Mouse (Mus musculus) CH12.LX (cell line): ENCODE results near the gene Ankrd28. TPM values are rescaled to one million over a fixed set of nuclear protein-coding genes. Genes with fewer than 3 reads are reported as not detected.

Source experiments
- DNase-seq: peaks from one replicate; pipeline ENCODE4 v3.0.0-alpha.2; 2013; ENCODE audit errors: extremely low read depth
- H3K27ac ChIP-seq: 2 replicates; pipeline ENCODE4 v1.5.1; 2012; ENCODE audit warnings: low read depth, mild to moderate bottlenecking, control low read depth, moderate library complexity; ENCODE audit not compliant: insufficient read depth
- H3K27me3 ChIP-seq: replicated peaks from 2 replicates; pipeline ENCODE3; 2012; ENCODE audit warnings: inconsistent platforms
- H3K36me3 ChIP-seq, 2 experiments: replicated peaks in 1 of 2; 2 replicates each; pipeline versions ENCODE3 to v1.6.1; 2012; ENCODE audit warnings: inconsistent platforms in 1 of 2, low read length in 1 of 2, mild to moderate bottlenecking in 1 of 2, mixed read lengths in 1 of 2, moderate library complexity in 1 of 2; ENCODE audit not compliant: control insufficient read depth in 1 of 2, insufficient read depth in 1 of 2
- H3K4me1 ChIP-seq, 2 experiments: 2 replicates each; pipeline ENCODE4 v1.6.1; 2012; ENCODE audit warnings: inconsistent platforms in 1 of 2, moderate library complexity in 1 of 2; ENCODE audit not compliant: insufficient read depth in 2 of 2, control insufficient read depth in 1 of 2
- H3K4me2 ChIP-seq: 2 replicates; pipeline ENCODE4 v1.6.1; 2012; ENCODE audit warnings: low read depth, mild to moderate bottlenecking, control low read depth; ENCODE audit not compliant: poor library complexity, insufficient read depth, severe bottlenecking
- H3K4me3 ChIP-seq, 3 experiments: fragments of 150-350 bp in 1 of 3; sonication (generic) in 1 of 3; replicated peaks in 1 of 3; 2 replicates each; pipeline versions ENCODE3 to v1.5.1; 2011 to 2012; ENCODE audit warnings: low read depth in 2 of 3, low read length in 2 of 3, mild to moderate bottlenecking in 2 of 3, moderate library complexity in 2 of 3, control low read depth in 1 of 3, improper control_type of control experiment in 1 of 3, inconsistent platforms in 1 of 3, mixed read lengths in 1 of 3; ENCODE audit not compliant: poor library complexity in 1 of 3
- H3K79me2 ChIP-seq: replicated peaks from 2 replicates; pipeline ENCODE4 v1.6.1; 2012; ENCODE audit warnings: mild to moderate bottlenecking, moderate library complexity; ENCODE audit not compliant: control insufficient read depth, poor library complexity, insufficient read depth, severe bottlenecking; ENCODE audit errors: extremely low read depth
- H3K9ac ChIP-seq: 2 replicates; pipeline ENCODE4 v1.6.1; 2012; ENCODE audit warnings: low read depth, mild to moderate bottlenecking, control low read depth, moderate library complexity; ENCODE audit not compliant: insufficient read depth
- H3K9me3 ChIP-seq: replicated peaks from 2 replicates; pipeline ENCODE3; 2012; ENCODE audit warnings: low read length, inconsistent platforms, mixed read lengths
- BHLHE40 ChIP-seq: IDR thresholded peaks from 2 replicates; pipeline ENCODE4 v1.6.1; 2011; ENCODE audit warnings: mild to moderate bottlenecking, low read depth, low read length, improper control_type of control experiment
- GABPA ChIP-seq: IDR thresholded peaks from 2 replicates; pipeline ENCODE4 v1.6.1; 2012; ENCODE audit warnings: low read depth, low read length, improper control_type of control experiment, inconsistent platforms; ENCODE audit not compliant: insufficient replicate concordance
- IRF4 ChIP-seq: IDR thresholded peaks from 2 replicates; pipeline ENCODE4 v1.6.1; 2014; ENCODE audit warnings: low read depth, mild to moderate bottlenecking, inconsistent platforms, low read length, improper control_type of control experiment
- JUN ChIP-seq: IDR thresholded peaks from 2 replicates; pipeline ENCODE4 v1.6.1; 2011; ENCODE audit warnings: low read depth, mild to moderate bottlenecking, low read length, improper control_type of control experiment, moderate library complexity; ENCODE audit not compliant: insufficient read depth
- KAT2A ChIP-seq: IDR thresholded peaks from 2 replicates; pipeline ENCODE4 v1.6.1; 2012; ENCODE audit warnings: low read length, improper control_type of control experiment, inconsistent platforms; ENCODE audit not compliant: insufficient replicate concordance
- MAX ChIP-seq: IDR thresholded peaks from 2 replicates; pipeline ENCODE4 v1.6.1; 2011; ENCODE audit warnings: low read length, improper control_type of control experiment
- MXI1 ChIP-seq: IDR thresholded peaks from 2 replicates; pipeline ENCODE4 v1.6.1; 2011; ENCODE audit warnings: mild to moderate bottlenecking, low read depth, low read length, improper control_type of control experiment
- NELFE ChIP-seq: IDR thresholded peaks from 2 replicates; pipeline ENCODE4 v1.6.1; 2011; ENCODE audit warnings: low read depth, low read length, improper control_type of control experiment
- NRF1 ChIP-seq: IDR thresholded peaks from 2 replicates; pipeline ENCODE4 v1.6.1; 2014; ENCODE audit warnings: low read depth, mild to moderate bottlenecking, inconsistent platforms, low read length, improper control_type of control experiment, moderate library complexity
- POLR2A ChIP-seq: IDR thresholded peaks from 2 replicates; pipeline ENCODE4 v1.6.1; 2011; ENCODE audit warnings: low read depth, mild to moderate bottlenecking, improper control_type of control experiment, low read length
- RAD21 ChIP-seq: IDR thresholded peaks from 2 replicates; pipeline ENCODE4 v1.6.1; 2011; ENCODE audit warnings: low read depth, mild to moderate bottlenecking, low read length, improper control_type of control experiment, moderate library complexity
- SIN3A ChIP-seq: IDR thresholded peaks from 2 replicates; pipeline ENCODE4 v1.6.1; 2012; ENCODE audit warnings: low read length, improper control_type of control experiment, inconsistent platforms
- SMC3 ChIP-seq: IDR thresholded peaks from 2 replicates; pipeline ENCODE4 v1.6.1; 2011; ENCODE audit warnings: low read depth, low read length, improper control_type of control experiment
- TCF12 ChIP-seq: IDR thresholded peaks from 2 replicates; pipeline ENCODE4 v1.6.1; 2014; ENCODE audit warnings: low read depth, mild to moderate bottlenecking, inconsistent platforms, low read length, improper control_type of control experiment
- UBTF ChIP-seq: IDR thresholded peaks from 2 replicates; pipeline ENCODE4 v1.6.1; 2012; ENCODE audit warnings: low read depth, mild to moderate bottlenecking, inconsistent platforms, low read length, improper control_type of control experiment, moderate library complexity
- USF1 ChIP-seq: IDR thresholded peaks from 2 replicates; pipeline ENCODE4 v1.6.1; 2014; ENCODE audit warnings: low read depth, mild to moderate bottlenecking, inconsistent platforms, low read length, improper control_type of control experiment
- dilution Hi-C: fragments of 300-500 bp; cut with MboI; formaldehyde crosslinking; loops from 2 replicates; pipeline ENCODE4 v1.14.3; 2020; ENCODE audit warnings: low sequenced_read_pairs; ENCODE audit not compliant: extremely low pct_unique_long_range_greater_than_20kb, extremely low pct_ligation_motif_present
- in situ Hi-C: fragments of 300-500 bp; cut with MboI; formaldehyde crosslinking; loops from 3 replicates; pipeline ENCODE4 v1.14.3; 2019; ENCODE audit warnings: low sequenced_read_pairs, low pct_ligation_motif_present, low pct_unique_long_range_greater_than_20kb, mixed read lengths
- polyA plus RNA-seq: library from polyadenylated mRNA; unstranded; fragments of >175 nt; gene quantifications from 2 replicates; pipeline ENCODE4 v1.2.1, GENCODE M21; 2012; ENCODE audit warnings: low read depth; ENCODE audit not compliant: insufficient read length
- total RNA-seq, 2 experiments: library from RNA; depleted of rRNA; stranded (reverse); fragments of 300-350 nt in 1 of 2; fragments of >200 nt in 1 of 2; gene quantifications; 2 replicates each; pipeline ENCODE4 v1.2.3; 2012 to 2014

Gene Ankrd28
- total and polyA plus RNA-seq, 3 experiments: 7.3 to 15.0 (median 14.9) TPM

DNA sequence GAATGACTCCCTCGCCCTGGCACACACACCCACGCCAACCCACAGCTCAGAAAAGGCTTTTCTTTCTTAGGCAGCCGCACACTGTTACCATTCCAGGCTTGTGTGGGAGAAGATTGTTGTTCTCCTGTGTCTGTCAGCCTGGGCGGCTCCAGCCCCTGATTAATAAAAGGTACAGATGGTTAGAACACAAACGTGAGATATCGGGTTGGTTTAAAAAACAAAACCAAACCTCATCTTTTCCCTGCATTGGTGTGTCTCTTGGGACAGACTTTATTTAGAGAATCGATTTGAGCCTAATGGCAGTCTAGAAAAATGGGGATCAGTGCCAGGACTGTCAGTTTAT, 890 bp upstream of the Ankrd28 start:
- dilution Hi-C loops: no loop called here
- no peak overlapping the region for H3K27ac ChIP-seq

DNA sequence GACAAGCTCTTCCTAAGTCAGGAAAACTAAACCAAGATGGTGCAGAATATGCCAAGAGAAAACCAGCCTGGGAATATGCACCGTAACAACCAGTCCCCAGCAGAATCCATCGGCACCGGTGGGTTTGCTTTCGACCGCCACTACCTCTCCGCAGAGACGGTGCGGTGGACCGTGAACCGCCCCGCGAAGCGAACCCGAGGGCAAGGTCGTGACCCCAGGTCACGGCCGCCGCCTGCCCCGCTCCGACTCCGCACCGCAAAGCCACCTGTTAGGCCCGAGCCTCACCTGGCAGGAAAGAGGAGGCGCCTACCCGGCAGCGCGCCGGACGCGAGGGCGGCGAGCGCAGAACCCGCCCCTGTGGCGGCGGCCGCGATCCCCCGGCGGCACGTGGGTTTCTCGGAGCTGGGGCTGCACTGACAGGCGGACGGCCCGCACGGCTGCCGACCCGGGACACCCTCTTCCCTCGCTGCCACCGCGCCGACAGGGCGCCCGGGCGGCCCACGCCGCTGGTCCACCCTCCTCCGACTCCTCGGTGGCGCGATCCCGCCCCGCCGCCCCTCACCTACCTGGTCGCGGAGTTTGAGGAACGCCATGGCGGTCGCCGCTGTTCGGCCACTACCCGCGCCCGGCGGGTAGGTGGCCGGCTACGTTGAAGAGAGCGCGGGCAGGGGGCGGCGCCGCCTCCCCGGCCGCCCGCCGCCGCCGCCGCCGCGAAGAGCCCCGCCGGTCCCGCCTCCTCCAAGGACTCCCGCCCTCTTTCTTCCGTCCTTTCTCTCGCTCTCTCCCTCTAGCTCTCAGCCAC, 489 bp downstream of the Ankrd28 start:
- Histone ChIP-seq H3K36me3 (no peaks in the 10 kb centered on the region), H3K27me3 (no peaks in the 10 kb centered on the region), H3K4me3 (peak overlapping the region; percentile 55 to 95 (median 94)), H3K79me2 (peaks cover 3% of the 10 kb centered on the region; the same call in 1 of the 2 replicates), H3K4me2 (peak overlapping the region; percentile 87), H3K9me3 (no peaks in the 10 kb centered on the region), H3K9ac (peak overlapping the region; percentile 65), H3K27ac (peak overlapping the region; percentile 33; the same call in 1 of the 2 replicates), H3K4me1 (peaks cover 0 to 20% of the 10 kb centered on the region in 2 experiments; a peak in 2 of 4 replicates)
- TF ChIP-seq TCF12 (peak; percentile 47), JUN (no peak), IRF4 (0 out of 2 replicates have a peak, but pooled peaks have one; percentile 30), SIN3A (peak; percentile 6), SMC3 (no peak), POLR2A (no peak), MXI1 (peak; percentile 96), MAX (peak; percentile 65), BHLHE40 (peak; percentile 65), NRF1 (no peak), USF1 (0 out of 2 replicates have a peak, but pooled peaks have one; percentile 13), NELFE (no peak; the same call in 1 of the 2 replicates), KAT2A (no peak), UBTF (peak; percentile 30; the same call in 1 of the 2 replicates)
- in situ Hi-C loops: no loop called here
- peak; percentile 33 for DNase-seq
- dilution Hi-C loops: no loop called here

More for the DNA sequence above, 890 bp upstream of the Ankrd28 start:
- TF ChIP-seq RAD21 (no peak), GABPA (no peak), MAX (no peak), NELFE (no peak)
- Histone ChIP-seq H3K4me3 (peak overlapping the region; percentile 62 to 96 (median 95)), H3K36me3 (no peaks in the 10 kb centered on the region), H3K79me2 (peaks cover 3% of the 10 kb centered on the region; the same call in 1 of the 2 replicates), H3K4me1 (peaks cover 0 to 20% of the 10 kb centered on the region in 2 experiments; a peak in 2 of 4 replicates), H3K27me3 (no peaks in the 10 kb centered on the region), H3K9ac (peak overlapping the region; percentile 36; the same call in 1 of the 2 replicates), H3K4me2 (peak overlapping the region; percentile 81), H3K9me3 (no peaks in the 10 kb centered on the region)
- no peak for DNase-seq
- in situ Hi-C loops: no loop called here
